Mouse (Mus musculus) kidney, adult 2 months (tissue): ENCODE results near the gene Tmem217. TPM values are rescaled to one million over a fixed set of nuclear protein-coding genes. Genes with fewer than 3 reads are reported as not detected.

Experiments used
- DNase-seq: peaks from one replicate; pipeline ENCODE4 v3.0.0; 2021
- H3K27ac ChIP-seq: fragments of 200-500 bp; 2 replicates; pipeline ENCODE4 v1.5.1; 2012; ENCODE audit warnings: low read depth, low read length, control low read depth, inconsistent platforms; ENCODE audit not compliant: insufficient read depth
- H3K27me3 ChIP-seq: fragments of 200-500 bp; replicated peaks from 2 replicates; pipeline ENCODE4 v1.6.1; 2012; ENCODE audit warnings: mild to moderate bottlenecking, moderate library complexity, low read length, inconsistent platforms; ENCODE audit not compliant: control insufficient read depth, insufficient read depth
- H3K36me3 ChIP-seq: fragments of 200-500 bp; 2 replicates; pipeline ENCODE4 v1.6.1; 2012; ENCODE audit warnings: mild to moderate bottlenecking, moderate library complexity, low read length, inconsistent platforms; ENCODE audit not compliant: control insufficient read depth, insufficient read depth
- H3K4me1 ChIP-seq: fragments of 200-500 bp; 2 replicates; pipeline ENCODE4 v1.6.1; 2011; ENCODE audit warnings: low read length; ENCODE audit not compliant: control insufficient read depth, insufficient read depth
- H3K4me3 ChIP-seq: fragments of 200-500 bp; 2 replicates; pipeline ENCODE4 v1.5.1; 2011; ENCODE audit warnings: mild to moderate bottlenecking, low read depth, low read length, control low read depth; ENCODE audit not compliant: insufficient read depth
- CTCF ChIP-seq: fragments of 200-500 bp; conservative IDR thresholded peaks from 2 replicates; pipeline ENCODE4 v1.5.1; 2011; ENCODE audit warnings: low read depth, mild to moderate bottlenecking, control low read depth, low read length, moderate library complexity, mixed read lengths; ENCODE audit not compliant: insufficient read depth, insufficient read length
- POLR2A ChIP-seq: fragments of 200-500 bp; IDR thresholded peaks from one replicate; pipeline ENCODE4 v1.6.1; 2011; ENCODE audit warnings: low read depth, low read length, control low read depth
- WGBS: fragments of 180-500 bp; shearing (Covaris S2); methylation state at CpG from one replicate; pipeline ENCODE4 v1.1.7; 2018; 5-methylcytosine and 5-hydroxymethylcytosine counted together
- polyA plus RNA-seq: library from polyadenylated mRNA; depleted of rRNA; stranded (reverse); fragments of >200 nt; gene quantifications from 2 replicates; pipeline ENCODE4 v1.2.3, GENCODE M21; 2012

Gene Tmem217
- polyA plus RNA-seq, 1 experiment = 1.3 TPM

DNA sequence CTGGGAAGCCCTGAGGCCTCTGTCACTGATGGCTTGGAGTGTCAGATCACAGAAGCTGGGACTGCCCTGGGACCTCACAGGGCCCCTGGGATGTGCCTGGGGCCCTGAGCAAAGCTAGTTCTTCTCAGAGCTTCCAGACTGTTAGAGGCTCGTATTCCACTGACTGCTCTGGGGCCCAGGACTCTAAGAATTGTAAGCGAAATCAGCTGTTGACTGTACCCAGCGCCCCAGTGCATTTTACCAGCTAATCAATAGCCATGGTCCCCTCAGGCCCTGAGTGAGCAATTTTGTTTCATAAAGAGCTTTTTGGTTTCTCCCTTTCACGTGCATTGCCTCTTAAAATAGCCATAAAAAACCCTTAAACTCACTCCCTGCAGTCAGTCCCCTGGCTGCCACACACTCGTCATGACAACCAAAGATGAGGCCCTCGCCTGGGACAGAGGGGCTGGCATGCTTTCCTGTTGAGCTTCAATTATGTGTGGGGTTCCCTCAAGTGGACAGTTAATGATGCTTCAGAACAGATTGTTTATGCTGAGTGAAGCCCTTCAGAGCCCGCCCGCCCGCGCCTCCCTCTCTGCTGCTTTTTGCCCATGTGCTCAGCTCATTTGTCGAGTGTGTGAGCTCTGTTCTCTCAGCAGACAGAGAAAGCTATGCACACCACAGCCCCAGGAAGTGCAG is 37.2 kb upstream of the Tmem217 start:
- WGBS = 84% methylated on average over 11 of the region's 11 CpGs
- no peak for TF ChIP-seq CTCF
- TF ChIP-seq POLR2A = no peak
- H3K27me3 ChIP-seq = no peaks in the 10 kb centered on the region
- H3K4me1 ChIP-seq = no peaks in the 10 kb centered on the region
- no peak for DNase-seq
- no peaks in the 10 kb centered on the region for H3K36me3 ChIP-seq
- H3K27ac ChIP-seq = no peak overlapping the region
- H3K4me3 ChIP-seq = no peak overlapping the region

DNA sequence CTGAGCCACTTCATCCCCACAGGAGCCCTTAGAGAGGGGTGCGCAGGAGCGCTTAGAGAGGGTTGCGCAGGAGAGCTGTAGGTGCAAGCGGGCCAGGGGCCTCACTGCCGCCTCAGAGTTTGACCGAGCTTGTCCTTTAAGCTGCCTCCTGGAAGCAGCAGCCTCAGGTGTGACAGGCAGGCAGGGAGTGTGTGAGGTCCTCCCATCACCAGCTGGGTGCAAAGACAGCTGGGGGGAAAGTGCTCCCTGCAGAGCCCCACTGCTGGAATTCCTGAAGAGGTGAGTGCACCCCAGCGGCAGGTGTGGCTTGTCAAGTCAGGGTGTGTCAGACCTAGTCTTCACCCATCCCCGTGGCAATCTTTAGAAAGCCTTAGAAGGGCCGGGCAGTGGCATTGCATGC is 34.7 kb upstream of the Tmem217 start:
- WGBS = 82% methylated on average over 9 of the region's 9 CpGs
- H3K27ac ChIP-seq = no peak overlapping the region
- H3K36me3 ChIP-seq = no peaks in the 10 kb centered on the region
- DNase-seq = no peak
- no peaks in the 10 kb centered on the region for H3K4me1 ChIP-seq
- no peaks in the 10 kb centered on the region for H3K27me3 ChIP-seq
- H3K4me3 ChIP-seq = no peak overlapping the region
- no peak for TF ChIP-seq POLR2A
- TF ChIP-seq CTCF = no peak

DNA sequence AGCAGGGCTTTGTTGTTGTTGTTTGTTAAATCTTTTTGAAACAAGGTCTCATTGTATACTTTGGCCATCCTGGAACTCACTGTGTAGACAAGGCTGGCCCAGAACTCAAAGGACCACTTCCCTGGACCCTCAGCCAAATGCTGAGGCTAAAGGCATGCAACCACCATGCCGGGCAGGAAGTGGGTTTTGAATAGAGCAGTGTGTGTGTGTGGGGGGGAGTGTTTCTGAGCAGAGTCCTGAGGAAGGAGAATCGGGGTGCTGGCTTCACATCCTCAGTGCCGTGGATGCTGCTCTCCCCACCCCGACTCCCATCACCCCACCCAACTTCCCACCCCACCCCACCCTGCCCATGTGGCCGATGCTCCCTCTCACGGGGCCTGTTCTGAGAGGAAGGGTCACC is 33.3 kb upstream of the Tmem217 start:
- 88% methylated on average over 6 of the region's 6 CpGs for WGBS
- H3K4me3 ChIP-seq = no peak overlapping the region
- H3K4me1 ChIP-seq = peaks cover under 1% of the 10 kb centered on the region; the same call in 1 of the 2 replicates
- TF ChIP-seq CTCF (no peak), POLR2A (no peak)
- no peak overlapping the region for H3K27ac ChIP-seq
- no peaks in the 10 kb centered on the region for H3K27me3 ChIP-seq
- no peaks in the 10 kb centered on the region for H3K36me3 ChIP-seq
- no peak for DNase-seq

DNA sequence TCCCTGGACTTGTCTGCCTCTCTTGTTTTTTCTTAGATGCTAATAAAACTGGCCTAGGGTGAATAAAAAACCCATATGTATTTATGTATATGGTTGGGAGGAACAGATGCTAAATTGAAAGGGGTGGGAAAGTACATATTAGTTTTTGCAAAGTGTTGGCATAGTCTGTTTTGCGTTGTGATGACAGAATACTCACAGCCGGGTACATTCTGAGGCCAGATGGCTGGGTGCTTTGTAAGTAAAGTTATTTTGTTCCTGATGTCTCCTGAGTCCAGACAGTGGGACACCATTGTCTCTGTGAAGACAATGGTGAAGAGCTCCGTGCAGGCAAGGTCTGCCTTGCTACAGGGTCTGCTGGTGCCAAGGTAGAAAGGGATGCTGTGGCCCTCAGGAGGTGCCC is 32.6 kb upstream of the Tmem217 start:
- no peak for DNase-seq
- Histone ChIP-seq H3K27ac (no peak overlapping the region), H3K27me3 (no peaks in the 10 kb centered on the region), H3K4me1 (peaks cover 6% of the 10 kb centered on the region; the same call in 1 of the 2 replicates), H3K36me3 (no peaks in the 10 kb centered on the region), H3K4me3 (no peak overlapping the region)
- 88% methylated on average over 3 of the region's 3 CpGs for WGBS
- TF ChIP-seq POLR2A = no peak
- no peak for TF ChIP-seq CTCF

DNA sequence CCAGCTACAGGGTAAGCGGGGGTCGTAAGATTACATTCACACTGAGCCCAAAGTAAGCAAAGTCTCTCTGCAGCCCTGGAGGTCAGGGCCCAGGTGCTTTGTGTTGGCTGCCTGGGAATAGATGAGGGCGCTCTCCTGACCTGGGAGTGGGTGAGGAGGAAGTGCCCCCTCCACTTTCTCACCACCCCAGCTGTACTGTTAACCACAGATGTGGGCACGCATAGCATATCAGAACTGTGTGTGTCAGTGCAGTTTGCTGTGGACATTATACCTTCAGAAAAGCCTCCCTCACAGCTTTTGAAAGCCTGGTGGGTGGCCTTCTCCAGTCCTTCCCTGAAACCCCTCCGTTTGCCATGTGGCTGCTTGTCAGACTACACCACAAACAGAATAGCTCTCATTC is 32.1 kb upstream of the Tmem217 start:
- Histone ChIP-seq H3K4me3 (no peak overlapping the region), H3K4me1 (peaks cover 6% of the 10 kb centered on the region; the same call in 1 of the 2 replicates), H3K27me3 (no peaks in the 10 kb centered on the region), H3K36me3 (no peaks in the 10 kb centered on the region), H3K27ac (no peak overlapping the region)
- TF ChIP-seq POLR2A (no peak), CTCF (no peak)
- 83% methylated on average over 5 of the region's 5 CpGs for WGBS
- no peak for DNase-seq

DNA sequence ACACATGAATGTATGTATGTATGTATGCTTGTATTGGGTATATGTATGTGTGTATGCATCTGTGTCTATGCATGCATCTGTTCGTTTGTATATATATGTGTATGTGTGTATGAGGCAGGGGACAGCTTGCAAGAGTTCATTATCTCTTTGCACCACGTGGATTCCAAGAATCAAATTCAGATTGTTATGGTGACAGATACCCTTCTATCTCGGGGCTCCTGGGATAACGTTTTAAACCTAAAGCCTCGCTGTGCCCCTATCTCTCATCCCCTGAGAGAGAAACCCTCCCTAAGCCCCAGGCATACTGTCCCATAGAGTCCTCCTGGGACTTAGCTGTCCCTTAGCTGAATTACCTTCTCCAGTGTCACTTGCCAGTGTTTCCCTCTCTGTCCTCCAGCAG is 31.4 kb upstream of the Tmem217 start:
- Histone ChIP-seq H3K27me3 (no peaks in the 10 kb centered on the region), H3K36me3 (no peaks in the 10 kb centered on the region), H3K4me1 (peaks cover 12% of the 10 kb centered on the region; the same call in 1 of the 2 replicates), H3K27ac (no peak overlapping the region), H3K4me3 (no peak overlapping the region)
- DNase-seq = no peak
- WGBS = 88% methylated on average over 5 of the region's 5 CpGs
- TF ChIP-seq POLR2A = no peak
- TF ChIP-seq CTCF = no peak

DNA sequence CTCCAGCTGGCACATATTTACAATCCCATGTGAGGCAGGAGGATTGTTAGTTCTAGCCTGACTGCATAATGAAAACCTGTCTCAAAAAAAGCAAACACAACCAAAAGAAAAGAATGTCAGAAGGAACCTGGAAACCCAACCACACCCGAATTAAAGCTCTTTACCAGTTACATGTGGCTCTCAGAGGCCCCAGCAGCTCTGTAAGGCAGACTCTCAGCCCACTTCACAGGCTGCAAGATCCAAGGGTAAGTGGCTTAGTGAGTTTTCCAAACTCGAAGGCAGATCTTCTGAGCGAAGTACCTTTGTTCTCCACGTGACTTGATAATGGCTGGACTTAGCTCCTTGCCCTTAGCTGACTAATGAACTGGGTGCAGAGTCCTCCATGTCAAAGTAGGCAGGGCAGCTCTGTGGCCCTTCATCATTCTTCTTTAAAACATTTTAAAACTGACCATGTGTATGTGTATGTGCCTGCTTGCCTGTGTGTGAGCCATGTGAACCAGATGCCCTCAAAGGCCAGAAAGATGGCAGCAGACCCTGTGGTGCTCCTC is 27.5 kb upstream of the Tmem217 start:
- peak; percentile 85 for DNase-seq
- Histone ChIP-seq H3K4me3 (no peak overlapping the region), H3K27ac (peak overlapping the region; percentile 95), H3K4me1 (peaks cover 16% of the 10 kb centered on the region; the same call in 1 of the 2 replicates), H3K36me3 (no peaks in the 10 kb centered on the region), H3K27me3 (no peaks in the 10 kb centered on the region)
- TF ChIP-seq CTCF = no peak
- TF ChIP-seq POLR2A = no peak
- WGBS = 69% methylated on average over 4 of the region's 4 CpGs
